Mouse (Mus musculus): ENCODE data around the gene Ogfr.

- TF ChIP-seq CTCF (IDR thresholded peaks at IDR 0.05; ENCODE audit: low read depth) (no peak), EP300 (IDR thresholded peaks at IDR 0.05; ENCODE audit: low read depth) (no peak)
Measured at GRCm38 (mm10) chr2:180552340-180552739, 36.7 kb upstream of the Ogfr start.
